Mouse (Mus musculus): ENCODE results near the gene Scube1. TPM values are rescaled to one million over a fixed set of nuclear protein-coding genes. Genes with fewer than 3 reads are reported as not detected.

Scube1 gene
- total and polyA plus RNA-seq, 3 experiments, result not detected

- Histone ChIP-seq H3K27ac (ENCODE audit: insufficient read depth, low read depth) (no peak overlapping the region), H3K36me3 (replicated peaks in 1 of 2; ENCODE audit: control insufficient read depth in 1 of 2, insufficient read depth in 1 of 2, low read length in 1 of 2) (peaks cover 64 to 86% of the 10 kb centered on the region in 2 experiments)
- in situ Hi-C loops (cut with MboI; ENCODE audit: low pct_ligation_motif_present, low pct_unique_long_range_greater_than_20kb, low sequenced_read_pairs), result no loop called here
Measured at GRCm38 (mm10) chr15:83575543-83575942, 149.3 kb downstream of the Scube1 start.

GRCm38 (mm10) chr15:83574731-83575351 is 150.0 kb downstream of the Scube1 start:
- dilution Hi-C loops (cut with MboI; ENCODE audit: extremely low pct_ligation_motif_present, extremely low pct_unique_long_range_greater_than_20kb, low sequenced_read_pairs), result no loop called here
- peaks cover 57 to 79% of the 10 kb centered on the region in 2 experiments for H3K36me3 ChIP-seq (replicated peaks in 1 of 2; ENCODE audit: control insufficient read depth in 1 of 2, insufficient read depth in 1 of 2, low read length in 1 of 2)

More at GRCm38 (mm10) chr15:83575543-83575942, 149.3 kb downstream of the Scube1 start:
- no peak overlapping the region for H3K9ac ChIP-seq (ENCODE audit: insufficient read depth, low read depth)
- no peak overlapping the region for H3K4me2 ChIP-seq (ENCODE audit: insufficient read depth, low read depth, poor library complexity, severe bottlenecking)
- no peaks in the 10 kb centered on the region for H3K9me3 ChIP-seq (replicated peaks; ENCODE audit: low read length)
- DNase-seq (ENCODE audit: extremely low read depth), result no peak
- peaks cover 0 to 4% of the 10 kb centered on the region in 2 experiments; a peak in 1 of 4 replicates for H3K4me1 ChIP-seq (ENCODE audit: control insufficient read depth in 1 of 2, insufficient read depth in 2 of 2)
- TF ChIP-seq USF1 (IDR thresholded peaks at IDR 0.05; ENCODE audit: low read depth, low read length) (no peak), PAX5 (IDR thresholded peaks at IDR 0.05; ENCODE audit: low read length) (no peak), MEF2A (IDR thresholded peaks at IDR 0.05; ENCODE audit: borderline replicate concordance, low read depth, low read length) (no peak), ZKSCAN1 (IDR thresholded peaks at IDR 0.05; ENCODE audit: borderline replicate concordance, low read depth, low read length) (no peak), IRF4 (IDR thresholded peaks at IDR 0.05; ENCODE audit: low read depth, low read length) (no peak), ZMIZ1 (IDR thresholded peaks at IDR 0.05; ENCODE audit: low read depth, low read length) (no peak), SMC3 (IDR thresholded peaks at IDR 0.05; ENCODE audit: low read depth, low read length) (no peak), MYC (IDR thresholded peaks at IDR 0.05; ENCODE audit: low read depth, low read length) (no peak), MAZ (IDR thresholded peaks at IDR 0.05; ENCODE audit: low read depth, low read length) (no peak), ZC3H11A (IDR thresholded peaks at IDR 0.05; ENCODE audit: low read depth, low read length) (no peak), BHLHE40 (IDR thresholded peaks at IDR 0.05; ENCODE audit: low read depth, low read length) (no peak), RCOR1 (conservative IDR thresholded peaks at IDR 0.05; ENCODE audit: low read depth, low read length) (no peak), TCF12 (IDR thresholded peaks at IDR 0.05; ENCODE audit: low read depth, low read length) (no peak), UBTF (IDR thresholded peaks at IDR 0.05; ENCODE audit: low read depth, low read length) (no peak), JUND (conservative IDR thresholded peaks at IDR 0.05; ENCODE audit: low read depth, low read length) (no peak), HCFC1 (IDR thresholded peaks at IDR 0.05; ENCODE audit: low read depth, low read length) (no peak), MAX (IDR thresholded peaks at IDR 0.05; ENCODE audit: low read length) (no peak)
- no peaks in the 10 kb centered on the region for H3K27me3 ChIP-seq (replicated peaks)
- dilution Hi-C loops (cut with MboI; ENCODE audit: extremely low pct_ligation_motif_present, extremely low pct_unique_long_range_greater_than_20kb, low sequenced_read_pairs), result no loop called here
- H3K4me3 ChIP-seq (replicated peaks in 1 of 3; ENCODE audit: low read depth in 2 of 3, low read length in 2 of 3, poor library complexity in 1 of 3), result no peak overlapping the region
- H3K79me2 ChIP-seq (replicated peaks; ENCODE audit: control insufficient read depth, extremely low read depth, insufficient read depth, poor library complexity, severe bottlenecking), result no peaks in the 10 kb centered on the region

More at GRCm38 (mm10) chr15:83574731-83575351, 150.0 kb downstream of the Scube1 start:
- in situ Hi-C loops (cut with MboI; ENCODE audit: low pct_ligation_motif_present, low pct_unique_long_range_greater_than_20kb, low sequenced_read_pairs), result no loop called here
- Histone ChIP-seq H3K4me3 (replicated peaks in 1 of 3; ENCODE audit: low read depth in 2 of 3, low read length in 2 of 3, poor library complexity in 1 of 3) (no peak overlapping the region), H3K27me3 (replicated peaks) (no peaks in the 10 kb centered on the region), H3K4me2 (ENCODE audit: insufficient read depth, low read depth, poor library complexity, severe bottlenecking) (no peak overlapping the region), H3K4me1 (ENCODE audit: control insufficient read depth in 1 of 2, insufficient read depth in 2 of 2) (peaks cover 0 to 11% of the 10 kb centered on the region in 2 experiments; a peak in 1 of 4 replicates), H3K79me2 (replicated peaks; ENCODE audit: control insufficient read depth, extremely low read depth, insufficient read depth, poor library complexity, severe bottlenecking) (no peaks in the 10 kb centered on the region), H3K9me3 (replicated peaks; ENCODE audit: low read length) (no peaks in the 10 kb centered on the region), H3K27ac (ENCODE audit: insufficient read depth, low read depth) (no peak overlapping the region), H3K9ac (ENCODE audit: insufficient read depth, low read depth) (no peak overlapping the region)
- no peak for DNase-seq (ENCODE audit: extremely low read depth)
- TF ChIP-seq HCFC1 (IDR thresholded peaks at IDR 0.05; ENCODE audit: low read depth, low read length) (no peak), BHLHE40 (IDR thresholded peaks at IDR 0.05; ENCODE audit: low read depth, low read length) (no peak), CTCF (conservative IDR thresholded peaks at IDR 0.05 in 1 of 2, IDR thresholded peaks at IDR 0.05 in 1 of 2; ENCODE audit: low read depth in 2 of 2, low read length in 2 of 2) (no peak), JUN (IDR thresholded peaks at IDR 0.05; ENCODE audit: insufficient read depth, low read depth, low read length) (no peak), POLR2A (IDR thresholded peaks at IDR 0.05; ENCODE audit: low read depth, low read length) (no peak), POLR2AphosphoS2 (IDR thresholded peaks at IDR 0.05; ENCODE audit: low read depth, low read length) (no peak), GABPA (IDR thresholded peaks at IDR 0.05; ENCODE audit: insufficient replicate concordance, low read depth, low read length) (no peak), MEF2A (IDR thresholded peaks at IDR 0.05; ENCODE audit: borderline replicate concordance, low read depth, low read length) (no peak), UBTF (IDR thresholded peaks at IDR 0.05; ENCODE audit: low read depth, low read length) (no peak), JUND (conservative IDR thresholded peaks at IDR 0.05; ENCODE audit: low read depth, low read length) (no peak), CHD1 (IDR thresholded peaks at IDR 0.05; ENCODE audit: low read depth, low read length) (no peak), NRF1 (IDR thresholded peaks at IDR 0.05; ENCODE audit: low read depth, low read length) (no peak), ELF1 (IDR thresholded peaks at IDR 0.05; ENCODE audit: low read depth, low read length) (no peak), PAX5 (IDR thresholded peaks at IDR 0.05; ENCODE audit: low read length) (no peak), ZKSCAN1 (IDR thresholded peaks at IDR 0.05; ENCODE audit: borderline replicate concordance, low read depth, low read length) (no peak), ETS1 (conservative IDR thresholded peaks at IDR 0.05; ENCODE audit: low read depth, low read length) (no peak), TBP (conservative IDR thresholded peaks at IDR 0.05; ENCODE audit: low read depth, low read length) (no peak)

Data from CH12.LX (cell line).